11 mouse cellular contexts compared by ENCODE assay signal in genomic region chr3:83517914-83518635, GRCm38 (mm10).
DNase-seq lines count a peak whose midpoint lies in the region; ATAC-seq lines count a peak whose summit lies in the region.
"Had no signal": no experiment of that assay in that cellular context is flagged by ENCODE, and none has a peak within 500 bp of the region (broad histone marks: within the 10 kb centered on the region; RNA-seq: fewer than 3 reads in every experiment).

No protein-coding gene starts in this region.

- peaks cover 8% of the 10 kb centered on the region for H3K4me1 ChIP-seq in forebrain, embryonic 15.5 days
- no peaks in the 10 kb centered on the region for H3K4me1 ChIP-seq in forebrain, embryonic 11.5 days (replicated peaks; ENCODE audit: control insufficient read depth, insufficient read depth, low read length)
- H3K4me1 ChIP-seq: liver, embryonic 15.5 days had no signal

- no peak overlapping the region for H3K4me3 ChIP-seq in forebrain, embryonic 15.5 days
- no peak overlapping the region for H3K4me3 ChIP-seq in forebrain, embryonic 11.5 days (ENCODE audit: low read depth, low read length)
- H3K4me3 ChIP-seq: liver, embryonic 15.5 days had no signal

- no peak overlapping the region for H3K27ac ChIP-seq in forebrain, embryonic 15.5 days (replicated peaks)
- H3K27ac ChIP-seq in forebrain, embryonic 11.5 days (ENCODE audit: low read depth, low read length), result no peak overlapping the region
- H3K27ac ChIP-seq: liver, embryonic 15.5 days had no signal

- H3K4me2 ChIP-seq in forebrain, embryonic 15.5 days (replicated peaks), result no peak overlapping the region
- H3K4me2 ChIP-seq in forebrain, embryonic 11.5 days (ENCODE audit: low read depth, low read length, severe bottlenecking), result no peak overlapping the region
- H3K4me2 ChIP-seq: liver, embryonic 15.5 days had no signal

- no peaks in the 10 kb centered on the region for H3K27me3 ChIP-seq in forebrain, embryonic 15.5 days
- H3K27me3 ChIP-seq in forebrain, embryonic 11.5 days (ENCODE audit: control insufficient read depth, insufficient read depth, low read length), result no peaks in the 10 kb centered on the region
- H3K27me3 ChIP-seq: liver, embryonic 15.5 days had no signal

- no peaks in the 10 kb centered on the region for H3K9me3 ChIP-seq in forebrain, embryonic 15.5 days
- H3K9me3 ChIP-seq in forebrain, embryonic 11.5 days (ENCODE audit: control insufficient read depth, low read length), result no peaks in the 10 kb centered on the region
- H3K9me3 ChIP-seq: liver, embryonic 15.5 days had no signal

- 48% methylated on average over 6 of the region's 6 CpGs for WGBS in forebrain, embryonic 15.5 days
- 79% methylated on average over 6 of the region's 6 CpGs for WGBS in forebrain, embryonic 11.5 days

- H3K36me3 ChIP-seq in forebrain, embryonic 15.5 days, result no peaks in the 10 kb centered on the region
- H3K36me3 ChIP-seq in forebrain, embryonic 11.5 days (ENCODE audit: control insufficient read depth, insufficient read depth, low read length), result no peaks in the 10 kb centered on the region
- H3K36me3 ChIP-seq: liver, embryonic 15.5 days had no signal

- peak; percentile 35; the same call in 1 of the 2 replicates for ATAC-seq in forebrain, embryonic 15.5 days (replicated peaks)
- ATAC-seq in forebrain, embryonic 11.5 days (replicated peaks; ENCODE audit: low FRiP score), result no peak
- ATAC-seq in frontal cortex, adult (ENCODE audit: low TSS enrichment), result no peak

- DNase-seq in forebrain, embryonic 11.5 days (ENCODE audit: low spot score), result no peak
- DNase-seq in layer of hippocampus, postnatal 10 days (ENCODE audit: low spot score in 2 of 2), result peak; percentile 6 to 17
- DNase-seq in layer of hippocampus, postnatal 36 days, result no peak
- DNase-seq in adrenal gland, adult (ENCODE audit: inconsistent age in 2 of 2, low spot score in 1 of 2), result peak; percentile 32 to 71
- DNase-seq in lung, postnatal 14 days, result peak; percentile 3
- DNase-seq in layer of hippocampus, postnatal 25 days (ENCODE audit: extremely low spot score in 1 of 2, low spot score in 1 of 2), result no peak
- DNase-seq: cerebellum, postnatal 36 days; gastrocnemius, postnatal 36 days had no signal

- H3K9ac ChIP-seq in forebrain, embryonic 15.5 days (replicated peaks), result no peak overlapping the region
- H3K9ac ChIP-seq in forebrain, embryonic 11.5 days (ENCODE audit: low read length), result no peak overlapping the region
- H3K9ac ChIP-seq: liver, embryonic 15.5 days had no signal

Comparison
In these comparisons a context has a peak if more than half of its experiments do, and no peak if none do; other contexts are left out.
1. DNase-seq: peak in layer of hippocampus, postnatal 10 days (2 of 2), adrenal gland, adult (2 of 2) and lung, postnatal 14 days (single experiment); none in forebrain, embryonic 11.5 days (single experiment), layer of hippocampus, postnatal 36 days (0 of 2) and layer of hippocampus, postnatal 25 days (0 of 2).